Mouse (Mus musculus): ENCODE results near the gene Man2a2. TPM values are rescaled to one million over a fixed set of nuclear protein-coding genes. Genes with fewer than 3 reads are reported as not detected.

The Man2a2 gene
- total and polyA plus RNA-seq, 3 experiments = 12.5 to 46.3 (median 44.3) TPM

DNA sequence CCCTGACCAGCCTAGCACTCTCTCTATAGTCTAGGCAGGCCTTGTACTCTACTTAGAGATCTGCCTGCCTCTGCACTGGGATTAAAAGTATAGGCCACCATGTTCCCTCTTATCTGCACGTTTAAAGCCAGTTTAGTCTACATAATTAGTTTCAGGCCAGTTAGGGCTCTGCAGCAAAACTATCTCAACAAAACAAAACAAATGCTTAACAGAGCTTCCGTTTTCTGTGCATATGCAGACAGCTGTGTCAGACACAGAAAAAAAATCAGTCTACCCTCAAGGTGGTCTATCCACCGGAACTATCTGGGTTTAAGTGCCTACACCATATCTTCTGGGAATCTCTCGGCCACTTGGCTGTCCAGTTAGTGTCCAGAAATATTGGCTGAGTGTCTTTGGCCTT lies 2.2 kb upstream of the Man2a2 start:
- Histone ChIP-seq H3K4me2 (ENCODE audit: insufficient read depth, low read depth, poor library complexity, severe bottlenecking) (peak overlapping the region; percentile 7), H3K36me3 (replicated peaks in 1 of 2; ENCODE audit: control insufficient read depth in 1 of 2, insufficient read depth in 1 of 2, low read length in 1 of 2) (peaks cover 5 to 22% of the 10 kb centered on the region in 2 experiments), H3K4me1 (ENCODE audit: control insufficient read depth in 1 of 2, insufficient read depth in 2 of 2) (peaks cover 25 to 79% of the 10 kb centered on the region in 2 experiments), H3K27me3 (replicated peaks) (no peaks in the 10 kb centered on the region), H3K79me2 (replicated peaks; ENCODE audit: control insufficient read depth, extremely low read depth, insufficient read depth, poor library complexity, severe bottlenecking) (peaks cover 6% of the 10 kb centered on the region), H3K9me3 (replicated peaks; ENCODE audit: low read length) (no peaks in the 10 kb centered on the region), H3K27ac (ENCODE audit: insufficient read depth, low read depth) (peak overlapping the region; percentile 73), H3K9ac (ENCODE audit: insufficient read depth, low read depth) (peak overlapping the region; percentile 16; the same call in 1 of the 2 replicates), H3K4me3 (replicated peaks in 1 of 3; ENCODE audit: low read depth in 2 of 3, low read length in 2 of 3, poor library complexity in 1 of 3) (no peak overlapping the region)
- in situ Hi-C loops (cut with MboI; ENCODE audit: low pct_ligation_motif_present, low pct_unique_long_range_greater_than_20kb, low sequenced_read_pairs) = loop anchor here (10.0 kb wide), 1 partner anchor 229 kb away; no protein-coding TSS in a partner anchor
- dilution Hi-C loops (cut with MboI; ENCODE audit: extremely low pct_ligation_motif_present, extremely low pct_unique_long_range_greater_than_20kb, low sequenced_read_pairs) = no loop called here
- no peak for DNase-seq (ENCODE audit: extremely low read depth)
- peak; percentile 56 for TF ChIP-seq ZNF384 (IDR thresholded peaks at IDR 0.05; ENCODE audit: low read depth, low read length)
- no peak; the same call in 1 of the 2 replicates for TF ChIP-seq SIN3A (IDR thresholded peaks at IDR 0.05; ENCODE audit: low read length)
- no peak; the same call in 1 of the 2 replicates for TF ChIP-seq EP300 (IDR thresholded peaks at IDR 0.05; ENCODE audit: low read length)
- 0 out of 2 replicates have a peak, but pooled peaks have one; percentile 18 for TF ChIP-seq IRF4 (IDR thresholded peaks at IDR 0.05; ENCODE audit: low read depth, low read length)
- no peak for TF ChIP-seq POLR2AphosphoS2 (IDR thresholded peaks at IDR 0.05; ENCODE audit: low read depth, low read length)

DNA sequence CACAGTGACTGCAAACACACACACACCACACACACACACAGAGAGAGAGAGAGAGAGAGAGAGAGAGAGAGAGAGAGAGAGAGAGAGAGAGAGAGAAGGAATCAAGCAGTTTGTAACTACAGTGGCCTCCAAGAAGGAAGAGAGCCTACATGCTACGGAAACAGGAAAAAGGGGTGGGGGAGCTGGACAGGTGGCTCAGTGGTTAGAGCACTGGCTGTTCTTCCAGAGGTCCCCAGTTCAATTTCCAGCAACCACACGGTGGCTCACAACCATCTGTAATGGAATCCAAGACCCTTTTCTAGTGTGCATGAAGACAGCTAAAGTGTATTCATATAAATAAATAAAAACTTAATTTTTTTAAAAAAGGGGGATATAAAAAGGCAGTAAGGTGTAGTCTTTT lies 1.5 kb upstream of the Man2a2 start:
- no peak for DNase-seq (ENCODE audit: extremely low read depth)
- H3K36me3 ChIP-seq (replicated peaks in 1 of 2; ENCODE audit: control insufficient read depth in 1 of 2, insufficient read depth in 1 of 2, low read length in 1 of 2) = peaks cover 10 to 24% of the 10 kb centered on the region in 2 experiments
- peaks cover 6% of the 10 kb centered on the region for H3K79me2 ChIP-seq (replicated peaks; ENCODE audit: control insufficient read depth, extremely low read depth, insufficient read depth, poor library complexity, severe bottlenecking)
- no peak overlapping the region for H3K4me3 ChIP-seq (replicated peaks in 1 of 3; ENCODE audit: low read depth in 2 of 3, low read length in 2 of 3, poor library complexity in 1 of 3)
- in situ Hi-C loops (cut with MboI; ENCODE audit: low pct_ligation_motif_present, low pct_unique_long_range_greater_than_20kb, low sequenced_read_pairs) = loop anchor here (10.0 kb wide), 1 partner anchor 228 kb away; no protein-coding TSS in a partner anchor
- H3K9ac ChIP-seq (ENCODE audit: insufficient read depth, low read depth) = no peak overlapping the region
- H3K27ac ChIP-seq (ENCODE audit: insufficient read depth, low read depth) = no peak overlapping the region
- no peak for TF ChIP-seq MAX (IDR thresholded peaks at IDR 0.05; ENCODE audit: low read length)
- TF ChIP-seq POLR2AphosphoS2 (IDR thresholded peaks at IDR 0.05; ENCODE audit: low read depth, low read length) = no peak
- TF ChIP-seq USF2 (conservative IDR thresholded peaks at IDR 0.05; ENCODE audit: low read depth, low read length) = no peak
- no peak for TF ChIP-seq POLR2A (IDR thresholded peaks at IDR 0.05; ENCODE audit: low read depth, low read length)
- TF ChIP-seq TCF12 (IDR thresholded peaks at IDR 0.05; ENCODE audit: low read depth, low read length) = no peak
- TF ChIP-seq MEF2A (IDR thresholded peaks at IDR 0.05; ENCODE audit: borderline replicate concordance, low read depth, low read length) = no peak
- TF ChIP-seq BHLHE40 (IDR thresholded peaks at IDR 0.05; ENCODE audit: low read depth, low read length) = no peak
- no peak for TF ChIP-seq USF1 (IDR thresholded peaks at IDR 0.05; ENCODE audit: low read depth, low read length)
- TF ChIP-seq MYC (IDR thresholded peaks at IDR 0.05; ENCODE audit: low read depth, low read length) = no peak
- TF ChIP-seq MXI1 (IDR thresholded peaks at IDR 0.05; ENCODE audit: low read depth, low read length) = no peak
- no peak for TF ChIP-seq ETS1 (conservative IDR thresholded peaks at IDR 0.05; ENCODE audit: low read depth, low read length)
- TF ChIP-seq EP300 (IDR thresholded peaks at IDR 0.05; ENCODE audit: low read length) = no peak
- TF ChIP-seq CHD1 (IDR thresholded peaks at IDR 0.05; ENCODE audit: low read depth, low read length) = no peak
- no peaks in the 10 kb centered on the region for H3K9me3 ChIP-seq (replicated peaks; ENCODE audit: low read length)
- H3K4me1 ChIP-seq (ENCODE audit: control insufficient read depth in 1 of 2, insufficient read depth in 2 of 2) = peaks cover 27 to 83% of the 10 kb centered on the region in 2 experiments
- H3K4me2 ChIP-seq (ENCODE audit: insufficient read depth, low read depth, poor library complexity, severe bottlenecking) = no peak overlapping the region
- H3K27me3 ChIP-seq (replicated peaks) = no peaks in the 10 kb centered on the region
- dilution Hi-C loops (cut with MboI; ENCODE audit: extremely low pct_ligation_motif_present, extremely low pct_unique_long_range_greater_than_20kb, low sequenced_read_pairs) = no loop called here
